23 mouse cellular contexts compared by ENCODE assay signal in genomic region chr10:120095136-120095535, GRCm38 (mm10). TPM values are rescaled to one million over a fixed set of nuclear protein-coding genes. Genes with fewer than 3 reads are reported as not detected.
DNase-seq lines count a peak whose midpoint lies in the region; ATAC-seq and TF ChIP-seq lines count a peak whose summit lies in the region.
"Had no signal": no experiment of that assay in that cellular context is flagged by ENCODE, and none has a peak within 500 bp of the region (broad histone marks: within the 10 kb centered on the region; RNA-seq: fewer than 3 reads in every experiment).

No protein-coding gene starts in this region.

- H3K9me3 ChIP-seq in lung, embryonic 14.5 days (ENCODE audit: low read depth, low read length) = no peaks in the 10 kb centered on the region
- H3K9me3 ChIP-seq: forebrain, embryonic 12.5 days; G1E; heart, embryonic 13.5 days; hindbrain, embryonic 12.5 days had no signal

- no peak overlapping the region for H3K27ac ChIP-seq in lung, embryonic 14.5 days (ENCODE audit: low read depth)
- H3K27ac ChIP-seq: forebrain, embryonic 12.5 days; heart, embryonic 13.5 days; hindbrain, embryonic 12.5 days had no signal

- TF ChIP-seq CTCF in lung, embryonic 14.5 days (IDR thresholded peaks at IDR 0.05; ENCODE audit: low read depth) = no peak

- no peaks in the 10 kb centered on the region for H3K27me3 ChIP-seq in lung, embryonic 14.5 days (ENCODE audit: insufficient read depth, low read length)
- H3K27me3 ChIP-seq: forebrain, embryonic 12.5 days; heart, embryonic 13.5 days; hindbrain, embryonic 12.5 days had no signal

- H3K4me3 ChIP-seq in lung, embryonic 14.5 days (ENCODE audit: low read depth, low read length) = no peak overlapping the region
- H3K4me3 ChIP-seq: forebrain, embryonic 12.5 days; heart, embryonic 13.5 days; hindbrain, embryonic 12.5 days had no signal

- H3K9ac ChIP-seq in lung, embryonic 14.5 days = no peak overlapping the region
- H3K9ac ChIP-seq: forebrain, embryonic 12.5 days; heart, embryonic 13.5 days; hindbrain, embryonic 12.5 days had no signal

- no peaks in the 10 kb centered on the region for H3K4me1 ChIP-seq in lung, embryonic 14.5 days (ENCODE audit: insufficient read depth)
- H3K4me1 ChIP-seq: forebrain, embryonic 12.5 days; hindbrain, embryonic 12.5 days had no signal

- H3K4me2 ChIP-seq in lung, embryonic 14.5 days = no peak overlapping the region
- H3K4me2 ChIP-seq: forebrain, embryonic 12.5 days; heart, embryonic 13.5 days; hindbrain, embryonic 12.5 days had no signal

- ATAC-seq in lung, embryonic 14.5 days (ENCODE audit: insufficient read depth) = peak; percentile 35; the same call in 1 of the 2 replicates
- ATAC-seq: CD4-positive, CD25-positive, alpha-beta regulatory T cell, adult 4 months; forebrain, embryonic 16.5 days; hindbrain, embryonic 16.5 days; inflammation-experienced regulatory T-cells, adult 6 months; intestine, postnatal 0 days had no signal

- DNase-seq in embryo, embryonic 10 days (ENCODE audit: low spot score) = peak; percentile 55
- no peak for DNase-seq in embryo, embryonic 9.5 days (ENCODE audit: extremely low spot score)
- DNase-seq in lung, embryonic 14.5 days = peak; percentile 26
- DNase-seq in lung, postnatal 10 days = no peak
- DNase-seq in gonadal fat pad, adult 2 months (ENCODE audit: low read depth) = peak; percentile 79
- DNase-seq in right cerebral cortex, adult 2 months (ENCODE audit: low spot score in 2 of 2) = no peak
- no peak for DNase-seq in heart, adult 9 months (ENCODE audit: low spot score in 2 of 2)
- DNase-seq: adrenal gland, postnatal 10 days; B cell, adult 2 months; cerebellum, adult 11 months; cerebellum, adult 9-10 months; cerebellum, postnatal 36 days; gastrocnemius, postnatal 14 days; heart, postnatal 36 days had no signal

- 85% methylated on average over 9 of the region's 9 CpGs for WGBS in lung, embryonic 14.5 days

- H3K36me3 ChIP-seq in lung, embryonic 14.5 days (ENCODE audit: insufficient read depth) = 0 out of 2 replicates have a peak, but pooled peaks cover 3% of the 10 kb centered on the region

RNA-seq across cellular contexts. Expression of gene Helb, which starts 17.7 kb away (rescaled TPM):
- polyA plus RNA-seq in lung, embryonic 14.5 days (2014; fragmentation: Nextera tagmentation; extraction: Ambion mirVana) = 4.7 and 5.4 TPM in 2 replicates
- 5.7 and 5.9 TPM in 2 replicates for polyA plus RNA-seq in gonadal fat pad, adult 2 months (2012; rRNA removed)

Comparison
In these comparisons a context has a peak if more than half of its experiments do, and no peak if none do; other contexts are left out.
1. DNase-seq: peak in embryo, embryonic 10 days (single experiment), lung, embryonic 14.5 days (single experiment) and gonadal fat pad, adult 2 months (single experiment); none in embryo, embryonic 9.5 days (single experiment), lung, postnatal 10 days (single experiment), right cerebral cortex, adult 2 months (0 of 2) and heart, adult 9 months (0 of 2).